Mouse (Mus musculus) stomach, embryonic 15.5 days (tissue): ENCODE measurements around the gene Smg1. TPM values are rescaled to one million over a fixed set of nuclear protein-coding genes. Genes with fewer than 3 reads are reported as not detected.

ENCODE experiments used
- polyA plus RNA-seq: library from polyadenylated mRNA; unstranded; fragments of >200 nt; fragmentation: Nextera tagmentation; extraction: Ambion mirVana; gene quantifications from 2 replicates; pipeline ENCODE4 v1.2.1, GENCODE M21; 2015

The Smg1 gene
- polyA plus RNA-seq, 1 experiment from 2014 or later, result 22.0 TPM

Other genes starting within 250 kb of the Smg1 start
- 712 and 730 TPM in 2 replicates for gene Rps15a, start 127.5 kb downstream of the Smg1 start, polyA plus RNA-seq
- 438 and 451 TPM in 2 replicates for gene Arl6ip1, start 114.0 kb downstream of the Smg1 start, polyA plus RNA-seq
- 6.5 and 7.4 TPM in 2 replicates for gene Syt17, start 204.6 kb upstream of the Smg1 start, polyA plus RNA-seq
- gene Itpripl2, start 248.3 kb upstream of the Smg1 start, polyA plus RNA-seq, result 6.2 and 6.4 TPM in 2 replicates